Mouse (Mus musculus): ENCODE data around the gene Gm20826. TPM values are rescaled to one million over a fixed set of nuclear protein-coding genes. Genes with fewer than 3 reads are reported as not detected.

Gene Gm20826
- polyA plus RNA-seq (2014; fragmentation: Illumina TruSeq; extraction: RNeasy Lipid Tissue Mini Kit (QIAGEN cat#74804); ENCODE audit: low read depth, low replicate concordance), result not detected

GRCm38 (mm10) chrY:7638389-7638788 is at the start of gene Gm20826:
Gene Gm20826 (minus strand): TSS chrY:7638489.

Other genes with a start within 250 kb of the Gm20826 start
- gene Gm21788, start 233.5 kb downstream of the Gm20826 start, polyA plus RNA-seq (2014; fragmentation: Illumina TruSeq; extraction: RNeasy Lipid Tissue Mini Kit (QIAGEN cat#74804); ENCODE audit: low read depth, low replicate concordance), result not detected
- gene Gm28576, start 84.5 kb upstream of the Gm20826 start, polyA plus RNA-seq (2014; fragmentation: Illumina TruSeq; extraction: RNeasy Lipid Tissue Mini Kit (QIAGEN cat#74804); ENCODE audit: low read depth, low replicate concordance), result not detected